Mouse (Mus musculus): ENCODE results near the gene Rnls. TPM values are rescaled to one million over a fixed set of nuclear protein-coding genes. Genes with fewer than 3 reads are reported as not detected.
"Not testable (repeated sequence)": the region's sequence is repeated elsewhere in the genome, so short reads cannot be mapped to it uniquely, and the experiment has no call there.

The Rnls gene
- polyA plus RNA-seq (2016; fragmentation: Nextera tagmentation; extraction: Ambion mirVana) = 5.5 and 5.8 TPM in 2 replicates

DNA sequence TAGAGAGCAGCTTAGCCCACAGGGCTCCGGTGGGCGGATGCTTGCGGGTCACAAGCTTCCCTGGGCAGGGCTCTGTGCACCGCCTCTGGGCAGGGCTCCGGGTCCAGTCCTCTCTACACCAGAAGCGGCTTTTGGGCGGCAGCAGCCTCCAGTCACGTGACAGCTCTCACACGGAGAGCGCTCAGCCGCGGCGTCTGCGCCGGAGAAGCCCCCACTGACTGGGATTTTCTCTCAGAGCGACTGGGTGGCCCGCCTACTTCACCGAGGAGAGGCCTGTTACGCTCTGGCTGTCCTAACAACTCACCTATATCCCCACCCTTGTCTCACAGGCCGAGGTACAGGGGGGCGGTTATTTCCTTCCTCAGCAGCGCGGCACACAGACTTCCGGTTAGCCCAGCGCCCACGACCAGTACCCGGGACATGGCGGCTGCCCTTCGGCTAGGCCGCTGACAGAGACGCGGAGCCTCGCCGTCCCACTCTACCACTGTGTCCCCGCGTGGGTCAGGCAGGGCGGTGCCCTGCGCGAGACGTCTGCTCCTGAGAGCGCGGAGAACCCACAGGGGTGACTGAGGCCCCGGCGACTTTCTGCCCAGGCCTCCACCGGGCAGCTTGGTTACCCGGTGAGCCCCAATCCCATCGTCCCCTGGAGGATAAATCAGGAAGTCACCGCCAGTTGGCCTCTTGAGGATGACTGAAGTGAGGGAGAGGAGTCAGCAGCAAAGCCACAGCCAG is at the start of gene Rnls:
TSS of gene Rnls (minus strand) at position 645 of the 732 bp plus-strand sequence.
- H3K36me3 ChIP-seq (replicated peaks) = no peaks in the 10 kb centered on the region
- H3K9me3 ChIP-seq = peaks cover 9% of the 10 kb centered on the region; the same call in 1 of the 2 replicates
- 0 out of 2 replicates have a peak, but pooled peaks cover 4% of the 10 kb centered on the region for H3K27me3 ChIP-seq (replicated peaks; ENCODE audit: low read depth, poor library complexity, severe bottlenecking)
- H3K4me3 ChIP-seq = peak within 1 kb of the TSS; percentile 71
- peaks cover 4% of the 10 kb centered on the region; the same call in 1 of the 2 replicates for H3K4me1 ChIP-seq
- WGBS = 2% methylated on average over 48 of the region's 48 CpGs
- peak; percentile 90 for DNase-seq (ENCODE audit: low spot score)
- H3K27ac ChIP-seq (replicated peaks) = peak within 1 kb of the TSS; percentile 94

DNA sequence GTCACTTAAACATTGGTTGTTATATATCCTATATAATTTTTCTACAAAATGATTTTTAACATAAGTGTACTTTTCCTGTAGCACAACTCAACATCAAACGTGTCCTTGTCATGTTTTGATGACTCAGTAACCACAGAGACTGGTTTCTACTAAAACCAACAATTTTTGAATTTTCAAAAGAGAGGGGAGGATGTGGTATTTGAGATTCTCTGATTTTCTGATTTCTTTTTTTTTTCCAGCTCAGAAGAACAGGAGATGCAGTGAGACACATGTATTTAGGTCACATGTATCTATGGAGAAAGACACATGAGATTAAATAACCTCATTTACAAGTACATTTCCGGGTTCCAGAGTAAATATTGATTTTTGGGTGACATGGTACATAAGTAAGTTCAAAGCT is 37.4 kb upstream of the Rnls start:
- Histone ChIP-seq H3K4me3 (no peak overlapping the region), H3K4me1 (no peaks in the 10 kb centered on the region), H3K9me3 (no peaks in the 10 kb centered on the region), H3K27ac (replicated peaks) (no peak overlapping the region), H3K36me3 (replicated peaks) (no peaks in the 10 kb centered on the region), H3K27me3 (replicated peaks; ENCODE audit: low read depth, poor library complexity, severe bottlenecking) (no peaks in the 10 kb centered on the region)
- WGBS = 62% methylated on average over 2 of the region's 2 CpGs
- no peak for DNase-seq (ENCODE audit: low spot score)

- not testable (repeated sequence) for H3K36me3 ChIP-seq (replicated peaks); H3K4me3 ChIP-seq; H3K4me1 ChIP-seq; H3K9me3 ChIP-seq; H3K27me3 ChIP-seq (replicated peaks; ENCODE audit: low read depth, poor library complexity, severe bottlenecking); DNase-seq (ENCODE audit: low spot score); H3K27ac ChIP-seq (replicated peaks)
- WGBS = 90% methylated on average over 9 of the region's 9 CpGs
Observed at GRCm38 (mm10) chr19:33419368-33419767, 27.3 kb upstream of the Rnls start.

DNA sequence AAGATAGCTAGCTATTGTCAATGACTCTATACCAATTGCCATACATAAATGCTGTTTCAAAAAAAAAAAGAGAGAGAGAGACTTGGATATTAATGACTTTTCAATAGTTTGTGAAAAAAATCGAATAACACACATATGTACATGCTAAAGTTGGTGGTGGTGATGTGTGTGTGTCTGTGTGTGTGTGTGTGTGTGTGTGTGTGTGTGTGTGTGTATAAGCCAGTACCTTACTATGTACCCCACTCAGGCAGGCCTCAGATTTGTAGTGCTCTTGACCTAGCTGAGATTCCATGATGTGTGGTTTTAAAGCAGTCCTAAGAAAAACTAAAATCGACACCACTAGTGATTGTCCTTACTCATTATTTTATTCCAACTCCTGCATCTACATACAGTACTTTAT is 11.3 kb downstream of the Rnls start:
- Histone ChIP-seq H3K9me3 (no peaks in the 10 kb centered on the region), H3K27ac (replicated peaks) (no peak overlapping the region), H3K4me3 (no peak overlapping the region), H3K36me3 (replicated peaks) (no peaks in the 10 kb centered on the region), H3K27me3 (replicated peaks; ENCODE audit: low read depth, poor library complexity, severe bottlenecking) (no peaks in the 10 kb centered on the region), H3K4me1 (no peaks in the 10 kb centered on the region)
- DNase-seq (ENCODE audit: low spot score) = no peak
- WGBS = 79% methylated on average over 2 of the region's 2 CpGs

DNA sequence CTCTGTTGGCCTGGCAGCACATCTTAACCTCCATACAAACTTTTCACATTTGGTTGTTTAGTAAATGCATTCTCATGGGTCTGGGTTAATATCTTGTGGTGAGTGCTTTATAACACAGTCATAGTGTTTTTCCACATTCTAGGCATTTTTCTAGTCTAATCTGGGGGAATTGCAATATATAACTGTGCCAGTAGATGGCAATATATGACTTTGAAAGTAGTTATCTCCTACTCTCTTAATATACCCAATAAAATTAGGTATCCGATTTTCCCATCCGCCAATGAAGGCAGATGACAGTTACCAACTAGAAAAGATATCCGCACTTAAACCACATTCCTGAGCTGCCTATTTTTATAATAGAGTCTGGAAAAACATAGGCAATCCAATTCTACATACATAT is 11.7 kb downstream of the Rnls start:
- Histone ChIP-seq H3K27ac (replicated peaks) (no peak overlapping the region), H3K36me3 (replicated peaks) (no peaks in the 10 kb centered on the region), H3K27me3 (replicated peaks; ENCODE audit: low read depth, poor library complexity, severe bottlenecking) (no peaks in the 10 kb centered on the region), H3K4me1 (no peaks in the 10 kb centered on the region), H3K4me3 (no peak overlapping the region), H3K9me3 (no peaks in the 10 kb centered on the region)
- 24% methylated on average over 3 of the region's 3 CpGs for WGBS
- DNase-seq (ENCODE audit: low spot score) = no peak

- H3K9me3 ChIP-seq = no peaks in the 10 kb centered on the region
- H3K27me3 ChIP-seq (replicated peaks; ENCODE audit: low read depth, poor library complexity, severe bottlenecking) = no peaks in the 10 kb centered on the region
- no peaks in the 10 kb centered on the region for H3K4me1 ChIP-seq
- H3K36me3 ChIP-seq (replicated peaks) = no peaks in the 10 kb centered on the region
- DNase-seq (ENCODE audit: low spot score) = no peak
- WGBS = 78% methylated on average over 2 of the region's 2 CpGs
- no peak overlapping the region for H3K4me3 ChIP-seq
- H3K27ac ChIP-seq (replicated peaks) = no peak overlapping the region
Observed at GRCm38 (mm10) chr19:33368808-33369207, 23.3 kb downstream of the Rnls start.

- Histone ChIP-seq H3K27ac (replicated peaks) (no peak overlapping the region), H3K27me3 (replicated peaks; ENCODE audit: low read depth, poor library complexity, severe bottlenecking) (no peaks in the 10 kb centered on the region), H3K36me3 (replicated peaks) (no peaks in the 10 kb centered on the region), H3K9me3 (no peaks in the 10 kb centered on the region), H3K4me3 (no peak overlapping the region), H3K4me1 (no peaks in the 10 kb centered on the region)
- peak; percentile 69 for DNase-seq (ENCODE audit: low spot score)
- 18% methylated on average over 3 of the region's 3 CpGs for WGBS
Observed at GRCm38 (mm10) chr19:33366661-33367060, 25.4 kb downstream of the Rnls start.

- WGBS = 70% methylated on average over 3 of the region's 3 CpGs
- Histone ChIP-seq H3K36me3 (replicated peaks) (no peaks in the 10 kb centered on the region), H3K27me3 (replicated peaks; ENCODE audit: low read depth, poor library complexity, severe bottlenecking) (no peaks in the 10 kb centered on the region), H3K4me1 (no peaks in the 10 kb centered on the region), H3K9me3 (no peaks in the 10 kb centered on the region), H3K4me3 (no peak overlapping the region), H3K27ac (replicated peaks) (no peak overlapping the region)
- no peak for DNase-seq (ENCODE audit: low spot score)
Observed at GRCm38 (mm10) chr19:33357019-33357418, 35.1 kb downstream of the Rnls start.

DNA sequence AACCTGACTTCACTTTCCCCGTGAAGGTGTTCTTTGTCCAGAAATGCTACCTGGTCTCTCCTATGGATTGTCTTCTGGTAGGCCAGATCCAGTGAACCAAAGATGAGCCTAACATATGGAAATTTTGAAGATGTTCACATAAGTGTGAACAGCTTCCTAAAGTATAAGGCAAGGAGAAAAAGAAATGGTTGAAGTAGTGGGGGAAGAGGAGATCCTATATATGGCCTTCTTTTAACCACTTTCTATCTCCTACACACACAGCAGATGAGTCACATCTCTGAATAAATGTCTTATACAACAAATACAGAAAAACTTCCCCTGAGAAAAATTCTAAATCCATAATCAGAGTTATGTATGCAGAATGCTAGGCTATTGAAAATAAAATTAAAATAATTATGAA is 52.0 kb downstream of the Rnls start:
- Histone ChIP-seq H3K4me1 (no peaks in the 10 kb centered on the region), H3K9me3 (no peaks in the 10 kb centered on the region), H3K27ac (replicated peaks) (no peak overlapping the region), H3K36me3 (replicated peaks) (no peaks in the 10 kb centered on the region), H3K27me3 (replicated peaks; ENCODE audit: low read depth, poor library complexity, severe bottlenecking) (no peaks in the 10 kb centered on the region), H3K4me3 (no peak overlapping the region)
- DNase-seq (ENCODE audit: low spot score) = no peak
- 98% methylated on average over 1 of the region's 1 CpGs for WGBS

DNA sequence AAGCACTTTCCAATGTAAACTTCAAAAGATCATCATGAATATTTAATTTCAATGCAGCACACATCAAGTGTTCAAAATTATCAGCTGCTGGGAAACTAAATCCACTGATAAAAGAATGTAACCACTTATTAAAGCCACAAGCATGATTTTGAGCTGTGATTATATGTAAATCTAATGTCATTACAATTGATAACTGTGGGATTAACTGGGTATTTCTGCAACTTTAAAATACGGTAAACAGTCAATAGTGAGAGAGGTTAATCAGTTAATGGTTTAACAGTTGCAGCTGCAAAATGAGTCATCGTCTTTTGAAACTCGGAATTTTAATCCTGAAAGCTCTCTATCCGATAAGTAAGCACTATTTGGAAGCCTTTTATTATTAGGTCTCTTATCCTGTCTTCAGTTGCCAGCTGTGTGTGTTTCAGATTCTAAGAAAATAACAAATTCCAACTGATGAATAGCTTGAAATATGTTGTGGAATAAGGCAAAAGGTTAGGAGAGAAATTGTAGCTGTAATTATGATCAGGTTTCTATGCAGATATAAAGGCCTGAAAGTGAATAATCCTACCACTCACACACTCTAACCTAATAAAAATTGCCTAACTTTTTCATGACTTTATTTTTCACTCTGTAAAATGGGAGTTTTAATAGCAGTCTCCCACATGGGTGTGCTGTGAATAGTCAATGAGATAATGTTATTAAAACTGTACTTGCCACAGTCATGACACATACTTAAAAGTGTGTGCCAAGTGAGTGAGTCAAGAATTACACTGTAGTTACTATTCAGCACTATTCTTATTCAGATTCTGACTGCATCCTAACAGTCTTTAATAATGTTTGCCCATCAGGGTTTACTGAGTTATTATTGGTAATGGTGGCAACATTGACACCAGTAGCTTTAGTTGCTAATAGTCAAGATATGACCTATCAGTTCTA is 65.1 kb downstream of the Rnls start:
- WGBS = 73% methylated on average over 4 of the region's 4 CpGs
- no peak overlapping the region for H3K27ac ChIP-seq (replicated peaks)
- no peaks in the 10 kb centered on the region for H3K4me1 ChIP-seq
- H3K36me3 ChIP-seq (replicated peaks) = no peaks in the 10 kb centered on the region
- no peaks in the 10 kb centered on the region for H3K9me3 ChIP-seq
- no peak overlapping the region for H3K4me3 ChIP-seq
- no peak for DNase-seq (ENCODE audit: low spot score)
- no peaks in the 10 kb centered on the region for H3K27me3 ChIP-seq (replicated peaks; ENCODE audit: low read depth, poor library complexity, severe bottlenecking)

DNA sequence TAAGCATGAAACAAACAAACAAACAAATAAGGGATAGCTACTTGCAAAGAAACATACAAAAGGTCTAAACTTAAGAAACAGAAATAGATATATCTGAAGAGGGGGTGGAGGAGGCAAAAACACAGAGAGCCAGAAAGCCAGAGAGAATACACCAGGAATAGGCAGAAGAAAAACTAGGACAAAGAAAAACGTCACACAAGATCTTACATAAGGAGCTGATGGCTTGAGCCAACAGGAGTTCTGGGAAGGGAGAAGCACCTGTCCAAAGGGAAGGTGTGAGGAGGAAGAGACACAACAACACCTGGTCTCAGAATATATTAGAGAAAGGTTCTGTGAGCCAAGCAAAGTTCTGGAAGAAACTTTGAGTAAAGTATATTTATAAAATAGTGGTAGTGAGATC is 73.3 kb downstream of the Rnls start:
- no peaks in the 10 kb centered on the region for H3K9me3 ChIP-seq
- DNase-seq (ENCODE audit: low spot score) = no peak
- no peaks in the 10 kb centered on the region for H3K27me3 ChIP-seq (replicated peaks; ENCODE audit: low read depth, poor library complexity, severe bottlenecking)
- WGBS = 57% methylated on average over 1 of the region's 1 CpGs
- H3K4me1 ChIP-seq = no peaks in the 10 kb centered on the region
- no peaks in the 10 kb centered on the region for H3K36me3 ChIP-seq (replicated peaks)
- no peak overlapping the region for H3K4me3 ChIP-seq
- no peak overlapping the region for H3K27ac ChIP-seq (replicated peaks)

DNA sequence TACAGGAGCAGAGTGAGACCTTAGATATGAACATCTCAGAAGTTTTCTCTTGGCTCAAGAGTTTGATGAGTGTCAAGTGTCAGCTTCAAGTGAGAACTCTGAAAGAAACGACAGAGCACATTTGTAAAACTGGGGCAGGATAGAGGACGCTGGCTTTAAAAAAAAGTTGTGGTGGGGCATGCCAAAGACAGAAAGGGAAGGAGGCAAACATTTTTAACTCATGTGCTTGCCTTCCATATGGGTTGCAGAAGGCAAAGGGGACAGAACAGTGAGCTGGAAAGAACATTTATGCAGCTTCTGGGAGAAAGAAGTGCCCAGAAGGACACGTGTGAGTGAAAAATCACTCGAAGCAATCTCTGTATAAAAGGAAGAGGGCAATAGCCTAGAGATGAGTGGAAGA is 75.0 kb downstream of the Rnls start:
- no peaks in the 10 kb centered on the region for H3K36me3 ChIP-seq (replicated peaks)
- H3K27me3 ChIP-seq (replicated peaks; ENCODE audit: low read depth, poor library complexity, severe bottlenecking) = no peaks in the 10 kb centered on the region
- no peak overlapping the region for H3K27ac ChIP-seq (replicated peaks)
- 79% methylated on average over 4 of the region's 4 CpGs for WGBS
- no peaks in the 10 kb centered on the region for H3K4me1 ChIP-seq
- no peak overlapping the region for H3K4me3 ChIP-seq
- H3K9me3 ChIP-seq = no peaks in the 10 kb centered on the region
- DNase-seq (ENCODE audit: low spot score) = no peak
